Mouse (Mus musculus): ENCODE data around the gene Cd164. TPM values are rescaled to one million over a fixed set of nuclear protein-coding genes. Genes with fewer than 3 reads are reported as not detected.

The Cd164 gene
- total RNA-seq, 2 experiments from 2014 or later, result 52.3 to 87.6 TPM

- no peak for ATAC-seq (replicated peaks; ENCODE audit: low FRiP score, poor library complexity, severe bottlenecking)
Measured at GRCm38 (mm10) chr10:41544481-41545190, 25.4 kb downstream of the Cd164 start.

- ATAC-seq (replicated peaks; ENCODE audit: low FRiP score, poor library complexity, severe bottlenecking), result no peak
Measured at GRCm38 (mm10) chr10:41545224-41545755, 26.1 kb downstream of the Cd164 start.

GRCm38 (mm10) chr10:41546396-41547165, 27.4 kb downstream of the Cd164 start:
- no peak for ATAC-seq (replicated peaks; ENCODE audit: low FRiP score, poor library complexity, severe bottlenecking)

- ATAC-seq (replicated peaks; ENCODE audit: low FRiP score, poor library complexity, severe bottlenecking), result no peak
Measured at GRCm38 (mm10) chr10:41550711-41551110, 31.5 kb downstream of the Cd164 start.

GRCm38 (mm10) chr10:41552319-41552718, 33.1 kb downstream of the Cd164 start:
- ATAC-seq (replicated peaks; ENCODE audit: low FRiP score, poor library complexity, severe bottlenecking), result no peak

GRCm38 (mm10) chr10:41552847-41553589, 33.8 kb downstream of the Cd164 start:
- no peak for ATAC-seq (replicated peaks; ENCODE audit: low FRiP score, poor library complexity, severe bottlenecking)

- no peak for ATAC-seq (replicated peaks; ENCODE audit: low FRiP score, poor library complexity, severe bottlenecking)
Measured at GRCm38 (mm10) chr10:41553711-41554110, 34.5 kb downstream of the Cd164 start.

GRCm38 (mm10) chr10:41555081-41555480, 35.9 kb downstream of the Cd164 start:
- no peak for ATAC-seq (replicated peaks; ENCODE audit: low FRiP score, poor library complexity, severe bottlenecking)

GRCm38 (mm10) chr10:41558401-41558800, 39.2 kb downstream of the Cd164 start:
- no peak for ATAC-seq (replicated peaks; ENCODE audit: low FRiP score, poor library complexity, severe bottlenecking)

GRCm38 (mm10) chr10:41561701-41562395, 42.6 kb downstream of the Cd164 start:
- no peak for ATAC-seq (replicated peaks; ENCODE audit: low FRiP score, poor library complexity, severe bottlenecking)

- ATAC-seq (replicated peaks; ENCODE audit: low FRiP score, poor library complexity, severe bottlenecking), result no peak
Measured at GRCm38 (mm10) chr10:41565141-41565540, 45.9 kb downstream of the Cd164 start.

GRCm38 (mm10) chr10:41568306-41568705, 49.1 kb downstream of the Cd164 start:
- no peak for ATAC-seq (replicated peaks; ENCODE audit: low FRiP score, poor library complexity, severe bottlenecking)

- ATAC-seq (replicated peaks; ENCODE audit: low FRiP score, poor library complexity, severe bottlenecking), result no peak
Measured at GRCm38 (mm10) chr10:41571065-41571464, 51.9 kb downstream of the Cd164 start.

GRCm38 (mm10) chr10:41572274-41572673, 53.1 kb downstream of the Cd164 start:
- ATAC-seq (replicated peaks; ENCODE audit: low FRiP score, poor library complexity, severe bottlenecking), result no peak

GRCm38 (mm10) chr10:41573190-41573589, 54.0 kb downstream of the Cd164 start:
- ATAC-seq (replicated peaks; ENCODE audit: low FRiP score, poor library complexity, severe bottlenecking), result no peak

GRCm38 (mm10) chr10:41575451-41576327, 56.5 kb downstream of the Cd164 start:
- no peak for ATAC-seq (replicated peaks; ENCODE audit: low FRiP score, poor library complexity, severe bottlenecking)

GRCm38 (mm10) chr10:41576328-41576833, 57.2 kb downstream of the Cd164 start:
- ATAC-seq (replicated peaks; ENCODE audit: low FRiP score, poor library complexity, severe bottlenecking), result no peak

GRCm38 (mm10) chr10:41578541-41578940, 59.3 kb downstream of the Cd164 start:
- ATAC-seq (replicated peaks; ENCODE audit: low FRiP score, poor library complexity, severe bottlenecking), result no peak

- ATAC-seq (replicated peaks; ENCODE audit: low FRiP score, poor library complexity, severe bottlenecking), result no peak
Measured at GRCm38 (mm10) chr10:41580441-41580840, 61.2 kb downstream of the Cd164 start.

Data from erythroid progenitor cell, adult 5-6 weeks (primary cell).